11 mouse cellular contexts compared by ENCODE assay signal in genomic region chr2:153107046-153107766, GRCm38 (mm10). TPM values are rescaled to one million over a fixed set of nuclear protein-coding genes. Genes with fewer than 3 reads are reported as not detected.
DNase-seq lines count a peak whose midpoint lies in the region; ATAC-seq and TF ChIP-seq lines count a peak whose summit lies in the region.
"Had no signal": no experiment of that assay in that cellular context is flagged by ENCODE, and none has a peak within 500 bp of the region (broad histone marks: within the 10 kb centered on the region; RNA-seq: fewer than 3 reads in every experiment).

No protein-coding gene starts in this region.

- TF ChIP-seq CTCF in brain, embryonic 14.5 days (IDR thresholded peaks at IDR 0.05; ENCODE audit: borderline replicate concordance, extremely low read depth, insufficient read depth, insufficient read length) = no peak

- ATAC-seq in heart, embryonic 13.5 days (ENCODE audit: extremely low read depth, insufficient number of reproducible peaks, low FRiP score, low TSS enrichment) = no peak
- no peak for ATAC-seq in hindbrain, embryonic 15.5 days (ENCODE audit: low FRiP score, low read depth)
- ATAC-seq in midbrain, embryonic 13.5 days = no peak

- no peaks in the 10 kb centered on the region for H3K9me3 ChIP-seq in heart, embryonic 13.5 days
- H3K9me3 ChIP-seq in hindbrain, embryonic 15.5 days = no peaks in the 10 kb centered on the region
- H3K9me3 ChIP-seq in midbrain, embryonic 13.5 days = no peaks in the 10 kb centered on the region

- H3K4me3 ChIP-seq in heart, embryonic 13.5 days = peak overlapping the region; percentile 55
- peak overlapping the region; percentile 41; the same call in 1 of the 2 replicates for H3K4me3 ChIP-seq in hindbrain, embryonic 15.5 days
- H3K4me3 ChIP-seq in midbrain, embryonic 13.5 days (replicated peaks) = 0 out of 2 replicates have a peak overlapping the region, but pooled peaks have one; percentile 45

- no peak overlapping the region for H3K27ac ChIP-seq in heart, embryonic 13.5 days (replicated peaks)
- H3K27ac ChIP-seq in hindbrain, embryonic 15.5 days (replicated peaks) = no peak overlapping the region
- H3K27ac ChIP-seq in midbrain, embryonic 13.5 days = no peak overlapping the region

- peaks cover 20% of the 10 kb centered on the region for H3K4me1 ChIP-seq in heart, embryonic 13.5 days
- peaks cover 17% of the 10 kb centered on the region for H3K4me1 ChIP-seq in hindbrain, embryonic 15.5 days (replicated peaks)
- peaks cover 13% of the 10 kb centered on the region for H3K4me1 ChIP-seq in midbrain, embryonic 13.5 days (replicated peaks)

- 37% methylated on average over 23 of the region's 23 CpGs for WGBS in heart, embryonic 13.5 days
- WGBS in hindbrain, embryonic 15.5 days = 33% methylated on average over 23 of the region's 23 CpGs
- 33% methylated on average over 23 of the region's 23 CpGs for WGBS in midbrain, embryonic 13.5 days

- DNase-seq in heart, postnatal 36 days = no peak
- peak; percentile 35 for DNase-seq in brain, embryonic 14.5 days (ENCODE audit: low read depth)
- no peak for DNase-seq in cerebellum, postnatal 36 days
- no peak for DNase-seq in cerebellum, postnatal 4 days (ENCODE audit: low spot score in 2 of 2)
- DNase-seq in adipocyte (ENCODE audit: low spot score) = no peak
- DNase-seq: cerebellum, adult 18-20 months; kidney, adult 2 months had no signal

- H3K27me3 ChIP-seq in heart, embryonic 13.5 days (replicated peaks) = peaks cover 80% of the 10 kb centered on the region
- H3K27me3 ChIP-seq in hindbrain, embryonic 15.5 days = peaks cover 45% of the 10 kb centered on the region
- peaks cover 52% of the 10 kb centered on the region for H3K27me3 ChIP-seq in midbrain, embryonic 13.5 days

- H3K36me3 ChIP-seq in heart, embryonic 13.5 days = no peaks in the 10 kb centered on the region
- no peaks in the 10 kb centered on the region for H3K36me3 ChIP-seq in hindbrain, embryonic 15.5 days
- no peaks in the 10 kb centered on the region for H3K36me3 ChIP-seq in midbrain, embryonic 13.5 days

- TF ChIP-seq POLR2A in brain, embryonic 14.5 days (IDR thresholded peaks at IDR 0.05; ENCODE audit: borderline replicate concordance, extremely low read depth, insufficient read depth, insufficient read length, poor library complexity, severe bottlenecking) = no peak

- no peak overlapping the region for H3K9ac ChIP-seq in heart, embryonic 13.5 days
- no peak overlapping the region for H3K9ac ChIP-seq in hindbrain, embryonic 15.5 days
- no peak overlapping the region for H3K9ac ChIP-seq in midbrain, embryonic 13.5 days (replicated peaks)

- H3K4me2 ChIP-seq in heart, embryonic 13.5 days = peak overlapping the region; percentile 82
- H3K4me2 ChIP-seq in hindbrain, embryonic 15.5 days = peak overlapping the region; percentile 67
- peak overlapping the region; percentile 67; the same call in 1 of the 2 replicates for H3K4me2 ChIP-seq in midbrain, embryonic 13.5 days (replicated peaks)

- intact Hi-C loops in heart, postnatal 36 days (cut with DNase I) = no loop called here

RNA-seq across cellular contexts. Expression of gene Hck, which starts 1.1 kb away (rescaled TPM):
- polyA plus RNA-seq in heart, embryonic 13.5 days (2015; fragmentation: Nextera tagmentation; extraction: Ambion mirVana) = 1.8 and 2.2 TPM in 2 replicates
- total RNA-seq in heart, postnatal 36 days (2021) = 1 to 10 TPM; 1.7 to 1.9 TPM
- 1.6 and 2.3 TPM in 2 replicates for polyA plus RNA-seq in brain, embryonic 14.5 days (2012; rRNA removed)
- 3.7 and 4.4 TPM in 2 replicates for polyA plus RNA-seq in hindbrain, embryonic 15.5 days (2015; fragmentation: Nextera tagmentation; extraction: Ambion mirVana)
- 1.3 TPM in 2 replicates for polyA plus RNA-seq in midbrain, embryonic 13.5 days (2015; fragmentation: Nextera tagmentation; extraction: Ambion mirVana)

RNA-seq across cellular contexts. Expression of gene Ccm2l, which starts 41.5 kb away (rescaled TPM):
- polyA plus RNA-seq in heart, embryonic 13.5 days (2015; fragmentation: Nextera tagmentation; extraction: Ambion mirVana) = 4.6 and 5.3 TPM in 2 replicates
- total RNA-seq in heart, postnatal 36 days (2021) = 10 to 100 TPM; 16.0 to 23.1 TPM
- polyA plus RNA-seq in brain, embryonic 14.5 days (2012; rRNA removed) = 8.3 and 8.8 TPM in 2 replicates
- polyA plus RNA-seq in hindbrain, embryonic 15.5 days (2015; fragmentation: Nextera tagmentation; extraction: Ambion mirVana) = 2.0 and 2.1 TPM in 2 replicates
- 0.79 and 1.6 TPM in 2 replicates for polyA plus RNA-seq in midbrain, embryonic 13.5 days (2015; fragmentation: Nextera tagmentation; extraction: Ambion mirVana)
- total RNA-seq: neutrophil, adult 5-6 weeks had no signal

RNA-seq across cellular contexts. Expression of gene Tm9sf4, which starts 53.9 kb away (rescaled TPM):
- polyA plus RNA-seq in heart, embryonic 13.5 days (2015; fragmentation: Nextera tagmentation; extraction: Ambion mirVana) = 59.0 and 63.0 TPM in 2 replicates
- total RNA-seq in heart, postnatal 36 days (2021) = 10 to 100 TPM; 48.6 to 52.9 TPM
- 52.8 and 67.5 TPM in 2 replicates for polyA plus RNA-seq in brain, embryonic 14.5 days (2012; rRNA removed)
- 77.8 and 85.6 TPM in 2 replicates for polyA plus RNA-seq in hindbrain, embryonic 15.5 days (2015; fragmentation: Nextera tagmentation; extraction: Ambion mirVana)
- 78.6 and 80.0 TPM in 2 replicates for polyA plus RNA-seq in midbrain, embryonic 13.5 days (2015; fragmentation: Nextera tagmentation; extraction: Ambion mirVana)
